Mouse (Mus musculus) urinary bladder, adult 2 months (tissue): ENCODE measurements around the gene Ezr. TPM values are rescaled to one million over a fixed set of nuclear protein-coding genes. Genes with fewer than 3 reads are reported as not detected.

Experiments used
- DNase-seq: peaks from one replicate; pipeline ENCODE4 v3.0.0; 2022; ENCODE audit warnings: low spot score
- polyA plus RNA-seq: library from polyadenylated mRNA; depleted of rRNA; stranded (reverse); fragments of >200 nt; gene quantifications from 2 replicates; pipeline ENCODE4 v1.2.3, GENCODE M21; 2012

Ezr gene
- polyA plus RNA-seq, 1 experiment = 106 TPM

- no peak for DNase-seq
Observed at GRCm38 (mm10) chr17:6789581-6790118, 7.1 kb upstream of the Ezr start.

GRCm38 (mm10) chr17:6789103-6789502 is 6.5 kb upstream of the Ezr start:
- DNase-seq = no peak

GRCm38 (mm10) chr17:6787241-6787640 is 4.7 kb upstream of the Ezr start:
- no peak for DNase-seq

- no peak for DNase-seq
Observed at GRCm38 (mm10) chr17:6783756-6784357, 1.3 kb upstream of the Ezr start.

GRCm38 (mm10) chr17:6783006-6783661 is 550 bp upstream of the Ezr start:
- DNase-seq = peak; percentile 49

- DNase-seq = no peak
Observed at GRCm38 (mm10) chr17:6782033-6782526, 504 bp downstream of the Ezr start.

- no peak for DNase-seq
Observed at GRCm38 (mm10) chr17:6781273-6781672, 1.3 kb downstream of the Ezr start.

GRCm38 (mm10) chr17:6780521-6781115 is 2.0 kb downstream of the Ezr start:
- DNase-seq = no peak

GRCm38 (mm10) chr17:6779632-6780031 is 3.0 kb downstream of the Ezr start:
- DNase-seq = no peak

GRCm38 (mm10) chr17:6778771-6779509 is 3.6 kb downstream of the Ezr start:
- DNase-seq = peak; percentile 38

- no peak for DNase-seq
Observed at GRCm38 (mm10) chr17:6778332-6778683, 4.3 kb downstream of the Ezr start.

GRCm38 (mm10) chr17:6777629-6778331 is 4.8 kb downstream of the Ezr start:
- no peak for DNase-seq

GRCm38 (mm10) chr17:6777061-6777460 is 5.5 kb downstream of the Ezr start:
- no peak for DNase-seq

GRCm38 (mm10) chr17:6776576-6776975 is 6.0 kb downstream of the Ezr start:
- no peak for DNase-seq

- no peak for DNase-seq
Observed at GRCm38 (mm10) chr17:6776123-6776522, 6.5 kb downstream of the Ezr start.

- DNase-seq = no peak
Observed at GRCm38 (mm10) chr17:6775671-6776070, 6.9 kb downstream of the Ezr start.

- no peak for DNase-seq
Observed at GRCm38 (mm10) chr17:6775221-6775620, 7.4 kb downstream of the Ezr start.

- DNase-seq = no peak
Observed at GRCm38 (mm10) chr17:6773249-6773966, 9.2 kb downstream of the Ezr start.

- DNase-seq = no peak
Observed at GRCm38 (mm10) chr17:6772490-6772773, 10.2 kb downstream of the Ezr start.

GRCm38 (mm10) chr17:6771661-6772489 is 10.7 kb downstream of the Ezr start:
- no peak for DNase-seq
